Mouse (Mus musculus) erythroblast, embryonic 14.5 days (primary cell): ENCODE results near the gene Bloc1s2. TPM values are rescaled to one million over a fixed set of nuclear protein-coding genes. Genes with fewer than 3 reads are reported as not detected.
"Not testable (repeated sequence)": the region's sequence is repeated elsewhere in the genome, so short reads cannot be mapped to it uniquely, and the experiment has no call there.

Source experiments
- H3K27me3 ChIP-seq: 2 replicates; pipeline ENCODE4 v1.6.1; 2012; ENCODE audit warnings: inconsistent platforms; ENCODE audit not compliant: control insufficient read depth
- H3K36me3 ChIP-seq: 2 replicates; pipeline ENCODE4 v1.6.1; 2012; ENCODE audit warnings: mild to moderate bottlenecking, inconsistent platforms; ENCODE audit not compliant: control insufficient read depth
- H3K4me1 ChIP-seq: 2 replicates; pipeline ENCODE4 v1.6.1; 2012; ENCODE audit warnings: inconsistent platforms; ENCODE audit not compliant: control insufficient read depth
- H3K4me3 ChIP-seq: replicated peaks from 2 replicates; pipeline ENCODE3; 2012; ENCODE audit warnings: moderate library complexity, mild to moderate bottlenecking, inconsistent platforms
- H3K9me3 ChIP-seq: 2 replicates; pipeline ENCODE4 v1.6.1; 2012; ENCODE audit warnings: low read length, inconsistent platforms, mixed read lengths; ENCODE audit not compliant: control insufficient read depth
- GATA1 ChIP-seq: IDR thresholded peaks from 2 replicates; pipeline ENCODE4 v1.6.1; 2012; ENCODE audit warnings: low read length, inconsistent platforms, mixed read lengths
- TAL1 ChIP-seq: IDR thresholded peaks from 3 replicates; pipeline ENCODE4 v1.6.1; 2012; ENCODE audit warnings: low read length, inconsistent platforms, mixed read lengths
- polyA plus RNA-seq: library from polyadenylated mRNA; stranded (reverse); fragments of >175 nt; gene quantifications from 2 replicates; pipeline ENCODE4 v1.2.3, GENCODE M21; 2012

Gene Bloc1s2
- polyA plus RNA-seq, 1 experiment: 5.6 TPM

DNA sequence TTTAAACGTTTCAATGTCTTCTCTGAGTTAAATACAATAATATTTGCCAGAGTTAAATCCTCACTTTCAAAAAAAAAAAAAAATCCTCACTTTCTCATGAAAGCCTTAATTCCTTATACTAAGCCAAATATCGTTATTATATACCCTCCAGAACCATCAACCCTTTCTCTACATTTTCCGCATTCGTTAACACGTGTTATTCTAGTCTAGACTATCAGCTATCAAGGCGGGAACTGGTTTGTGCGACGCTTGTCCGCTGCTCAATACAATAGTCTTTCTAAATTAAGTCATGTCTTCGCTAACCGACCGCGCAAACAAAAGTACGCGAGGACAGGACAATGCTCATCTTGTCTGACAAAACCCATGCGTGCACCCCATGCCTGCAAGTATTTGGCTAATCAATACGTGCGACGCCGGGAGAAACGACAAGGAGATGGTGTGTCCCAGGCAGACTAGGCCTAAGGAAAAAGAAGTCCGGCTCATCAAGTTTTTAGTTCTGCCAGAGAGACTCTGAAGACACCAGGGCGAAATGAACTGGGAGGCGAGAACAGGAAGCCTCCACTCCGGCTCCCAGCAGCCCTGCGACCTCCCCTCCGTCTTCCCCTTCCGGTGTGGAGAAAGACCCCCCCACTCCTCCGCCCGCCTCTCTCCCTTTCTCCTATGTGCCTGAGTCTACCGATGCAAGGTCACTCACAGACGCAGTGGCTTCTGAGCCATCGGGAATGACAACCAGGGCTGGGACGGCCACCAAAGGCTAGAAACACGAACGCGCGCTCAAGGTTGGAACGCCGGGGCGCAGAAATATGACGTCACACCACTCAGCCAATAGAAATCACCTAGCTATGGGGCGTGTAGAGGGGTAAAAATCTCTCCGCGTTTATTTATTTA, 10.9 kb downstream of the Bloc1s2 start, which contains the start of gene Cwf19l1:
TSS of gene Cwf19l1 (minus strand) at position 805 of the 888 bp plus-strand sequence.
- Histone ChIP-seq H3K9me3 (no peaks in the 10 kb centered on the region), H3K4me1 (peaks cover 36% of the 10 kb centered on the region), H3K27me3 (no peaks in the 10 kb centered on the region), H3K4me3 (peak within 1 kb of the TSS; percentile 87), H3K36me3 (peaks cover 44% of the 10 kb centered on the region)
- TF ChIP-seq GATA1: no peak
- TF ChIP-seq TAL1: no peak

DNA sequence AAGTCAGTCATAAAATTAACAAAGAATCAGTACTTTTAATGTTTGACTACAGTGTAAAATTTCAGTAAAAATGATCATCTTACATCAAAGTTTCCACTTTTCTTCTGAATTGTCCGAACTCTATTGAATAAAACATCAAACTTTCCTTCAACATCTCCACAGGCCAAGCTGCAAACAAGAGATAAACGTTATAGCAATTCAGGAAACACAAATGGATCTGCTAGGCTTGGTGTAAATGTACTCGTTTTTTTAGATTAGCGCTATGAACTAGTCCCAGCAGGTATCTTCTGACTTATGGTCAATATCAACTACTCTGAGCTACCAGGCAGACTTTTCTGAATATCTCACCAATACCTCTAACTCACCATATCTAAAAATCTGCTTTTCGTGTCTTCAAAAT, 13.3 kb downstream of the Bloc1s2 start:
- TF ChIP-seq GATA1: no peak
- TF ChIP-seq TAL1: no peak
- Histone ChIP-seq H3K4me3 (no peak overlapping the region), H3K9me3 (no peaks in the 10 kb centered on the region), H3K4me1 (peaks cover 36% of the 10 kb centered on the region), H3K27me3 (no peaks in the 10 kb centered on the region), H3K36me3 (peaks cover 49% of the 10 kb centered on the region)

DNA sequence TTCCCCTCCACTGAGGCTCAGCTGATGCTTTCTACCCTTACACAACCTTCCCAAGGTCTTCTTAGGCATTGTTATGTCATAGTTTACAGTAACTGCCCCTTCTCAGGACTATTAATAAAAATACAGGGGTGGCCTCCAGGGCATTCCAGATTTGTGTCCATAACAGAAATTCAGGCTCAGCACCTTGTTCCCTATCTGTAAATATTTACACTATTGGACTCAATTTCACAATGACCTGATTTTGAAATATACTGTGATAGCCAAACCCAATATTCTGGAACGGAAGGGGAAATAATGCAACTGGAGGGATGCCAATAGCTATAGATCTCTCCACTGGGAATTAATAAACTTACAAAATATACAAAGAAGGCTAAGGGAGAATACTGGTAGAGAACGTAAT, 17.7 kb downstream of the Bloc1s2 start:
- TF ChIP-seq GATA1: no peak
- no peak for TF ChIP-seq TAL1
- Histone ChIP-seq H3K4me3 (no peak overlapping the region), H3K36me3 (peaks cover 89% of the 10 kb centered on the region), H3K4me1 (peaks cover 12% of the 10 kb centered on the region; the same call in 1 of the 2 replicates), H3K27me3 (no peaks in the 10 kb centered on the region), H3K9me3 (no peaks in the 10 kb centered on the region)

DNA sequence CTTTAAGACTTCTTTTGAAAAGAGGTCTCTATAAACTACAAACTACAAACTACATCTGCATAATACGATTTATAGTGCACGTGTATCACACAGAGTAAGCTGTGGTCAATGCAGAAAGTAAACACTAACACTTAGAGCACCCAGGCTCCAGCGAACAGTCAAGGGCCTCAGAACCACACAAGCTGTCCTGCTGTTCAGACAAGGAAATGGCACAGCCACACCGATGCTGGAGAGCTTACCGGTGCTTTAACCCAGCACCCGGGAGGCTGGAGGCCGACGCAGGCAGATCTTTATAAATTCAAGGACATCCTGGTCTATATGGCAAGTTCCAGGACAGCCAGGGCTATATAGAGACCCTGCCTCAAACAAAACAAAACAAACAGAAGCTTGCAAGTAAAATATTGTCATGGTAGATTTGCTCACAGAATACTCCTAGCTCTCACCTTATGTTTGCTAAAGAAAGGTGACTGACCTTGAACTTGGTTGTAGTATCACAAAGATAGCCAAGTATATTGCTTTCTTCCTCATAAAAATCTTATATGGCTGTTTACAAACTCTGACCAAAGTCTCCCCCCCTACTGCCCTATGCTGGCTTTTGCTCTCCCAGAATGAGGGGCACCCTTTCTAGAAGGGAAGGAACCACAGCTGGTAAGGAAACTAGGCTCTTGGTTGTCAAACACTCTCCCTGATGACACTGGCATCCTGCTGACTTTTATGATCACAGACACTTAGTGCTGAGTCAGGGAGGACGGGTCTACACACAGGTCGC, 18.3 kb downstream of the Bloc1s2 start:
- H3K4me3 ChIP-seq: no peak overlapping the region
- peaks cover 96% of the 10 kb centered on the region for H3K36me3 ChIP-seq
- peaks cover 6% of the 10 kb centered on the region; the same call in 1 of the 2 replicates for H3K4me1 ChIP-seq
- TF ChIP-seq TAL1: no peak
- no peaks in the 10 kb centered on the region for H3K27me3 ChIP-seq
- H3K9me3 ChIP-seq: no peaks in the 10 kb centered on the region

DNA sequence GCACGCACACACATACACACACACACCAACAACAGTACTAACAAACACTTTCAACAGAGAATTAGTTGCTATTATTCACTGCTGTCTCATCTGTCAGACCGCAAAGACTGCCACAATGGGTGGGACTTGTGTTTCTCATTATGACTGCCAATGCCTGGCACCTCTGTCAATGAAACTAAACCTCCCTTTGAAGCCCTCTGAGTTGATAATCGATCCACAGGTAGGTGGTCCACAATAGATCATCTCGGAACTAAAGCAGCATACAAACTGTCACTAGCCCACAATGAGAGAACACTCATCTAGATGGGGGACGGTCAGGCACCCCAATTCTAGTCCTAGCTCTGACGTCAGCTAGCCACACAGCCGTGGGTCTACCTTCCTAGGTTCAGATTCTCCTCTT, 25.1 kb downstream of the Bloc1s2 start:
- TF ChIP-seq GATA1: no peak
- TF ChIP-seq TAL1: no peak
- Histone ChIP-seq H3K9me3 (no peaks in the 10 kb centered on the region), H3K36me3 (peaks cover 96% of the 10 kb centered on the region), H3K27me3 (no peaks in the 10 kb centered on the region), H3K4me1 (no peaks in the 10 kb centered on the region), H3K4me3 (no peak overlapping the region)

DNA sequence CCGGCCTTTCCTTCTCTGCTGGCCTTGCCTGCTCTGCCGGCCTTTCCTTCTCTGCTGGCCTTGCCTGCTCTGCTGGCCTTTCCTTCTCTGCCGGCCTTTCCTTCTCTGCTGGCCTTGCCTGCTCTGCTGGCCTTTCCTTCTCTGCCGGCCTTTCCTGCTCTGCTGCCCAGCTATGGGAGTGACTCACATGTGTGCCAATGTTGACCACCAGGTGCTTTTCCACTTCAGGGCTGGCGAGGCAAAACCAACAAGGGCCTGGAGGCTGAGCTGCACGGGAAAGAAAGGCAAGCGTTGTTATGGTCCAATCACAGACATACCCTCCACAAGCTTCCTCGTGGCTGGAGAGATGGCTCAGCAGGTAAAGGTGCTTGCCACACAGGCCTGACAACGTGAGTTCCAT, 25.6 kb downstream of the Bloc1s2 start:
- not testable (repeated sequence) for H3K4me3 ChIP-seq, H3K27me3 ChIP-seq, H3K9me3 ChIP-seq, H3K4me1 ChIP-seq
- peaks cover 96% of the 10 kb centered on the region for H3K36me3 ChIP-seq

DNA sequence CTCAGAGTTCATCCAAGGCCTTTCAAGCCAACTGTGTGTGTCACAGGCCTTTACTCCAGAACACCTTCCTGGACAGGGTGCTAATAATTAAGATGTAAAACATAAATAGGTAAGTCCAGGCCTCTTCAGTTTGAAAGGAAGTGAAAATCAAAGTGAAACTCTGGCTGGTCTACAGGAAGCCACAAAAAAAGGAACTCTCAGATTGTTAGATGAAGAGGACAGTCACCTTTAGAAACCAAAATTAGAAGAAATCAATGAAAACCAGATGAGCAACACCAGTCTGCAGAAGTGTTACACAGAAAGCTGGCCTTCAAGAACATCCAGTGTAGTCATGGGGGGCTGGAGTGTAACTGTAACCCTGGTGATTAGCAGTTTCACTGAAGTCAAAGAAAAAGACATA, 28.5 kb downstream of the Bloc1s2 start:
- H3K27me3 ChIP-seq: no peaks in the 10 kb centered on the region
- no peaks in the 10 kb centered on the region for H3K9me3 ChIP-seq
- H3K4me3 ChIP-seq: no peak overlapping the region
- TF ChIP-seq TAL1: no peak
- no peak for TF ChIP-seq GATA1
- H3K4me1 ChIP-seq: no peaks in the 10 kb centered on the region
- peaks cover 95% of the 10 kb centered on the region for H3K36me3 ChIP-seq

DNA sequence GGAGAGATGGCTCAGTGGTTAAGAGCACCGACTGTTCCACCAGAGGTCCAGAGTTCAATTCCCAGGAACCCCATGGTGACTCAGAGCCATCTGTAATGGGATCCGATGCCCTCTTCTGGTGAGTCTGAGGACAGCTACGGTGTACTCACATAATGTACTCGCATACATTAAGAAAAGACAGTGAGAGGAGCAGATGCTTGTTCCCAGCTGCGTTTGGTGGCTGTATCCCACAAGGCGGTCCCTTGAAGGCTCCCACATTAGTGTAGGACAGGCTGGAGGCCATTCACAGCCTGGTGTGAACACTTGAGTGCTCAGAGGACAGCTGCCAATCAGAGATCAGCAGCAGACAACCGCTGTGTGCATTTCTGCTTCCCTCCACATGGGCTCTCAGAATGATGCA, 34.5 kb downstream of the Bloc1s2 start:
- Histone ChIP-seq H3K9me3 (no peaks in the 10 kb centered on the region), H3K27me3 (no peaks in the 10 kb centered on the region), H3K4me1 (peaks cover 14% of the 10 kb centered on the region), H3K4me3 (no peak overlapping the region), H3K36me3 (peaks cover 77% of the 10 kb centered on the region)
- no peak for TF ChIP-seq GATA1
- TF ChIP-seq TAL1: no peak

DNA sequence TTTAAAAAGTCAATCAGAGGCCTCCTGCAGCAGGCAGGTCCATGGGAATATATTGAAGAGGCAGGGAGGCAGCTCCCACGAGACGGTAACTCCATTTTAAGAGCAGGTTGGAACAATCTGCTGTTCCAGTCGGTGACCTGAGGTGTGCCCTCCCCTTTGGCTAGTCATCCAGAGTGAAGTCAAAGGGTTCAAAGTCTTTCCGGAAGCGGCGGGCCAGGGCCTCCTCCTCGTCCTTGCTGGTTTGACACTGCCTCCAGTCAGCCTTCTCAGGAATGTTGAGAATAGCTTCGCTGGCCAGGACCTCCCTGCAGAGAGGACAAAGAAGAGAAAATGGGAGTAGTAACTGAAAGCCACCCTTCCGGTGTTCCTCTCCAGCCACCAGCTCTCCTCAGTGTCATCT, 35.9 kb downstream of the Bloc1s2 start:
- peaks cover 67% of the 10 kb centered on the region for H3K36me3 ChIP-seq
- H3K9me3 ChIP-seq: no peaks in the 10 kb centered on the region
- peaks cover 27% of the 10 kb centered on the region for H3K4me1 ChIP-seq
- TF ChIP-seq GATA1: no peak
- no peak for TF ChIP-seq TAL1
- no peak overlapping the region for H3K4me3 ChIP-seq
- H3K27me3 ChIP-seq: no peaks in the 10 kb centered on the region
